ENCODE assay signal across 8 mouse cellular contexts in the genomic region with DNA sequence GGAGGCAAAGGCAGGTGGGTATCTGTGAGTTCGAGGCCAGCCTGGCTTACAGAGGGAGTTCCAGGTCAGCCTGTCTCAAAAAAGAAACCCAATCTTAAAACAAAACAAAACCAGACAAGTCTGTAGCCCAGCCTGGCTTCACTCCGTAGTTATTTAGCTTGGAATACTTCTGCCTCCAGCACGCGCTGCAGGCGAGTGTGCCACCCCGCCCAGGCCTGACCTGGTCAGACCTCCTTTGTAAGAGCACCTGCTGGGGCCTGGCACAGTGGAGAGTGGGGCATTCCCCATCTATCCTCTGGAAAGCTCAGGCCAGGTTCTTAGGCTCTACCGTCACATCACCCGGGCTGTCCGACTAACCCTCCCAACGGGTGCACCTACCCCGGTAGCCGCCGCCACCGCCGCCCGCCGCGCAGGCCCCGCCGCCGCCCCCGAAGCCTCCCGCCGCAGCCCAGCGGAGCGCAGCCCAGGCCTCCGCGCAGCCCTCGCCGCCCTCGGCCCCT. TPM values are rescaled to one million over a fixed set of nuclear protein-coding genes. Genes with fewer than 3 reads are reported as not detected.
DNase-seq lines count a peak whose midpoint lies in the region; ATAC-seq and TF ChIP-seq lines count a peak whose summit lies in the region.

No protein-coding gene starts in this region.

- H3K4me3 ChIP-seq in heart, embryonic 11.5 days (ENCODE audit: low read depth, low read length), result peak overlapping the region; percentile 70
- peak overlapping the region; percentile 64 to 65 for H3K4me3 ChIP-seq in ES-E14 (ENCODE audit: insufficient read depth in 1 of 2, low read depth in 1 of 2, low read length in 2 of 2, poor library complexity in 1 of 2, severe bottlenecking in 1 of 2)
- peak overlapping the region; percentile 51 for H3K4me3 ChIP-seq in embryonic facial prominence, embryonic 11.5 days (ENCODE audit: low read depth, low read length)
- peak overlapping the region; percentile 54 for H3K4me3 ChIP-seq in kidney, postnatal 0 days (replicated peaks; ENCODE audit: low read depth, low read length)
- peak overlapping the region; percentile 62 for H3K4me3 ChIP-seq in neural tube, embryonic 13.5 days

- peaks cover 69% of the 10 kb centered on the region for H3K27me3 ChIP-seq in heart, embryonic 11.5 days (ENCODE audit: control insufficient read depth, insufficient read depth, low read length)
- H3K27me3 ChIP-seq in embryonic facial prominence, embryonic 11.5 days (ENCODE audit: control insufficient read depth, insufficient read depth, low read length), result peaks cover 47% of the 10 kb centered on the region
- peaks cover 24% of the 10 kb centered on the region for H3K27me3 ChIP-seq in kidney, postnatal 0 days (ENCODE audit: insufficient read depth, low read length)
- peaks cover 63% of the 10 kb centered on the region for H3K27me3 ChIP-seq in neural tube, embryonic 13.5 days

- 0 out of 2 replicates have a peak, but pooled peaks have one; percentile 15 for ATAC-seq in heart, embryonic 11.5 days (replicated peaks; ENCODE audit: insufficient number of reproducible peaks, low FRiP score, low TSS enrichment)
- no peak; the same call in 1 of the 2 replicates for ATAC-seq in embryonic facial prominence, embryonic 11.5 days (replicated peaks; ENCODE audit: insufficient number of reproducible peaks, low FRiP score, low TSS enrichment, low read depth)
- peak; percentile 48; the same call in 1 of the 2 replicates for ATAC-seq in kidney, postnatal 0 days (replicated peaks; ENCODE audit: low FRiP score, low read depth)
- 0 out of 2 replicates have a peak, but pooled peaks have one; percentile 12 for ATAC-seq in neural tube, embryonic 13.5 days (ENCODE audit: low read depth)

- H3K4me1 ChIP-seq in heart, embryonic 11.5 days (ENCODE audit: control insufficient read depth, insufficient read depth, low read length), result no peaks in the 10 kb centered on the region; the same call in 1 of the 2 replicates
- H3K4me1 ChIP-seq in ES-E14 (ENCODE audit: control insufficient read depth in 2 of 2, insufficient read depth in 2 of 2, low read length in 2 of 2, poor library complexity in 1 of 2), result peaks cover 0 to 7% of the 10 kb centered on the region in 2 experiments; a peak in 1 of 4 replicates
- peaks cover 4% of the 10 kb centered on the region for H3K4me1 ChIP-seq in embryonic facial prominence, embryonic 11.5 days (ENCODE audit: control insufficient read depth, insufficient read depth, low read length)
- H3K4me1 ChIP-seq in kidney, postnatal 0 days (replicated peaks; ENCODE audit: insufficient read depth, low read length), result peaks cover 14% of the 10 kb centered on the region
- peaks cover 15% of the 10 kb centered on the region for H3K4me1 ChIP-seq in neural tube, embryonic 13.5 days (replicated peaks)

- peak overlapping the region; percentile 62; the same call in 1 of the 2 replicates for H3K9ac ChIP-seq in heart, embryonic 11.5 days (ENCODE audit: low read depth, low read length)
- H3K9ac ChIP-seq in ES-E14 (ENCODE audit: insufficient read depth, low read depth, low read length, poor library complexity, severe bottlenecking), result peak overlapping the region; percentile 72
- peak overlapping the region; percentile 48 for H3K9ac ChIP-seq in embryonic facial prominence, embryonic 11.5 days (replicated peaks; ENCODE audit: low read length)
- peak overlapping the region; percentile 40 for H3K9ac ChIP-seq in kidney, postnatal 0 days (ENCODE audit: low read depth, low read length)
- H3K9ac ChIP-seq in neural tube, embryonic 13.5 days, result peak overlapping the region; percentile 76

- H3K36me3 ChIP-seq in heart, embryonic 11.5 days (ENCODE audit: control insufficient read depth, insufficient read depth, low read length), result no peaks in the 10 kb centered on the region
- no peaks in the 10 kb centered on the region for H3K36me3 ChIP-seq in ES-E14 (ENCODE audit: control insufficient read depth, insufficient read depth, low read length, poor library complexity, severe bottlenecking)
- H3K36me3 ChIP-seq in embryonic facial prominence, embryonic 11.5 days (replicated peaks; ENCODE audit: control insufficient read depth, insufficient read depth, low read depth, low read length), result no peaks in the 10 kb centered on the region
- H3K36me3 ChIP-seq in kidney, postnatal 0 days (ENCODE audit: insufficient read depth, low read length), result no peaks in the 10 kb centered on the region
- H3K36me3 ChIP-seq in neural tube, embryonic 13.5 days, result no peaks in the 10 kb centered on the region

- TF ChIP-seq CTCF in kidney, postnatal 0 days (IDR thresholded peaks at IDR 0.05; ENCODE audit: low read depth), result no peak

- H3K9me3 ChIP-seq in heart, embryonic 11.5 days (replicated peaks; ENCODE audit: control insufficient read depth, low read length), result no peaks in the 10 kb centered on the region
- no peaks in the 10 kb centered on the region for H3K9me3 ChIP-seq in ES-E14 (ENCODE audit: control insufficient read depth, insufficient read depth, low read depth, low read length)
- H3K9me3 ChIP-seq in embryonic facial prominence, embryonic 11.5 days (replicated peaks; ENCODE audit: control insufficient read depth, low read length), result no peaks in the 10 kb centered on the region
- no peaks in the 10 kb centered on the region for H3K9me3 ChIP-seq in kidney, postnatal 0 days (replicated peaks; ENCODE audit: low read length)
- H3K9me3 ChIP-seq in neural tube, embryonic 13.5 days, result no peaks in the 10 kb centered on the region

- H3K27ac ChIP-seq in heart, embryonic 11.5 days (ENCODE audit: low read depth, low read length), result no peak overlapping the region
- H3K27ac ChIP-seq in ES-E14 (ENCODE audit: insufficient read depth, low read depth, low read length, poor library complexity, severe bottlenecking), result no peak overlapping the region
- H3K27ac ChIP-seq in embryonic facial prominence, embryonic 11.5 days (replicated peaks; ENCODE audit: low read depth, low read length), result no peak overlapping the region
- no peak overlapping the region for H3K27ac ChIP-seq in kidney, postnatal 0 days
- no peak overlapping the region for H3K27ac ChIP-seq in neural tube, embryonic 13.5 days (replicated peaks)

- DNase-seq in heart, adult 18-20 months, result no peak
- no peak for DNase-seq in ES-E14 (ENCODE audit: low read depth, low spot score)
- DNase-seq in embryonic facial prominence, embryonic 11.5 days (ENCODE audit: low spot score), result no peak
- DNase-seq in kidney, postnatal 0 days (ENCODE audit: low spot score), result peak; percentile 18
- DNase-seq in frontal cortex, postnatal 10 days (ENCODE audit: low spot score in 2 of 2), result no peak
- no peak for DNase-seq in gastrocnemius, postnatal 25 days

- H3K4me2 ChIP-seq in heart, embryonic 11.5 days, result peak overlapping the region; percentile 100
- peak overlapping the region; percentile 97 for H3K4me2 ChIP-seq in embryonic facial prominence, embryonic 11.5 days (ENCODE audit: low read depth, low read length)
- peak overlapping the region; percentile 96 for H3K4me2 ChIP-seq in kidney, postnatal 0 days (ENCODE audit: low read length)
- peak overlapping the region; percentile 99 for H3K4me2 ChIP-seq in neural tube, embryonic 13.5 days

- in situ Hi-C loops in ES-E14 (cut with MboI; ENCODE audit: low sequenced_read_pairs in 2 of 2, unreplicated experiment in 2 of 2), result no loop called here

- 4% methylated on average over 31 of the region's 31 CpGs for WGBS in heart, embryonic 11.5 days (ENCODE audit: insufficient replicate concordance)
- WGBS in embryonic facial prominence, embryonic 11.5 days, result 2% methylated on average over 20 of the region's 31 CpGs
- WGBS in kidney, postnatal 0 days, result 4% methylated on average over 27 of the region's 31 CpGs
- 3% methylated on average over 31 of the region's 31 CpGs for WGBS in neural tube, embryonic 13.5 days

TF ChIP-seq in ES-E14, 5 proteins besides CTCF, POLR2A, EP300 and RAD21 (continues in another document):
- TF ChIP-seq HCFC1 (IDR thresholded peaks at IDR 0.05; ENCODE audit: borderline replicate concordance, insufficient read depth, low read length), result no peak
- no peak for TF ChIP-seq MAFK (IDR thresholded peaks at IDR 0.05; ENCODE audit: insufficient read depth, low read depth, low read length)

RNA-seq across cellular contexts. Expression of gene Ltk, which starts 2.6 kb away (rescaled TPM):
- 0.07 TPM in 1 of 2 replicates, not detected in the other for polyA plus RNA-seq in heart, embryonic 11.5 days (2014; fragmentation: Nextera tagmentation; extraction: Ambion mirVana)
- total RNA-seq in heart, adult 18-20 months (2021), result under 1 TPM in 1 of 2 experiments, not detected in 1; 0.13 TPM
- 0.85 and 2.8 TPM in 2 replicates for total RNA-seq in ES-E14 (2012; rRNA removed)
- not detected in 2 replicates for polyA plus RNA-seq in embryonic facial prominence, embryonic 11.5 days (2014; fragmentation: Nextera tagmentation; extraction: Ambion mirVana)
- polyA plus RNA-seq in kidney, postnatal 0 days (2015; fragmentation: Nextera tagmentation; extraction: Ambion mirVana), result 0.52 and 0.53 TPM in 2 replicates
- 0.43 and 0.50 TPM in 2 replicates for polyA plus RNA-seq in neural tube, embryonic 13.5 days (2015; fragmentation: Nextera tagmentation; extraction: Ambion mirVana)
- not detected for total RNA-seq in gastrocnemius, postnatal 25 days (2021)

RNA-seq across cellular contexts. Expression of gene Itpka, which starts 15.5 kb away (rescaled TPM):
- polyA plus RNA-seq in heart, embryonic 11.5 days (2014; fragmentation: Nextera tagmentation; extraction: Ambion mirVana), result 1.9 and 2.2 TPM in 2 replicates
- under 1 TPM; 0.42 to 0.98 TPM for total RNA-seq in heart, adult 18-20 months (2021)
- 9.2 and 16.4 TPM in 2 replicates for total RNA-seq in ES-E14 (2012; rRNA removed)
- 1.2 TPM in 2 replicates for polyA plus RNA-seq in embryonic facial prominence, embryonic 11.5 days (2014; fragmentation: Nextera tagmentation; extraction: Ambion mirVana)
- 0.83 and 1.1 TPM in 2 replicates for polyA plus RNA-seq in kidney, postnatal 0 days (2015; fragmentation: Nextera tagmentation; extraction: Ambion mirVana)
- polyA plus RNA-seq in neural tube, embryonic 13.5 days (2015; fragmentation: Nextera tagmentation; extraction: Ambion mirVana), result 0.28 TPM in 1 of 2 replicates, not detected in the other
- total RNA-seq in gastrocnemius, postnatal 25 days (2021), result not detected

RNA-seq across cellular contexts. Expression of gene Rpap1, which starts 29.7 kb away (rescaled TPM):
- 16.2 and 17.4 TPM in 2 replicates for polyA plus RNA-seq in heart, embryonic 11.5 days (2014; fragmentation: Nextera tagmentation; extraction: Ambion mirVana)
- total RNA-seq in heart, adult 18-20 months (2021), result 10 to 100 TPM; 14.6 to 14.9 TPM
- 46.6 and 81.9 TPM in 2 replicates for total RNA-seq in ES-E14 (2012; rRNA removed)
- 17.5 and 20.0 TPM in 2 replicates for polyA plus RNA-seq in embryonic facial prominence, embryonic 11.5 days (2014; fragmentation: Nextera tagmentation; extraction: Ambion mirVana)
- polyA plus RNA-seq in kidney, postnatal 0 days (2015; fragmentation: Nextera tagmentation; extraction: Ambion mirVana), result 15.7 and 19.0 TPM in 2 replicates
- 18.6 and 21.0 TPM in 2 replicates for polyA plus RNA-seq in neural tube, embryonic 13.5 days (2015; fragmentation: Nextera tagmentation; extraction: Ambion mirVana)
- total RNA-seq in gastrocnemius, postnatal 25 days (2021), result 10 to 100 TPM; 14.4 to 16.4 TPM

RNA-seq across cellular contexts. Expression of gene Tyro3, which starts 39.9 kb away (rescaled TPM):
- 7.3 and 8.4 TPM in 2 replicates for polyA plus RNA-seq in heart, embryonic 11.5 days (2014; fragmentation: Nextera tagmentation; extraction: Ambion mirVana)
- 1 to 10 TPM; 1.9 to 2.2 TPM for total RNA-seq in heart, adult 18-20 months (2021)
- 66.2 and 127 TPM in 2 replicates for total RNA-seq in ES-E14 (2012; rRNA removed)
- polyA plus RNA-seq in embryonic facial prominence, embryonic 11.5 days (2014; fragmentation: Nextera tagmentation; extraction: Ambion mirVana), result 16.3 and 21.0 TPM in 2 replicates
- 7.7 and 9.7 TPM in 2 replicates for polyA plus RNA-seq in kidney, postnatal 0 days (2015; fragmentation: Nextera tagmentation; extraction: Ambion mirVana)
- polyA plus RNA-seq in neural tube, embryonic 13.5 days (2015; fragmentation: Nextera tagmentation; extraction: Ambion mirVana), result 16.2 and 19.2 TPM in 2 replicates
- total RNA-seq in gastrocnemius, postnatal 25 days (2021), result under 1 TPM; 0.61 to 0.67 TPM
